Mouse (Mus musculus): ENCODE data around the gene Tyw5.

Tyw5 gene

GRCm38 (mm10) chr1:57377376-57378341 lies 29.2 kb downstream of the Tyw5 start, which contains the start of gene 1700066M21Rik:
Gene 1700066M21Rik (plus strand): TSS chr1:57377620.
- peak; percentile 93 for DNase-seq

- no peak for DNase-seq
Observed at GRCm38 (mm10) chr1:57376806-57377205, 30.1 kb downstream of the Tyw5 start.

GRCm38 (mm10) chr1:57375276-57375675 lies 31.6 kb downstream of the Tyw5 start:
- DNase-seq, result no peak

GRCm38 (mm10) chr1:57370451-57370850 lies 36.5 kb downstream of the Tyw5 start:
- no peak for DNase-seq

DNA sequence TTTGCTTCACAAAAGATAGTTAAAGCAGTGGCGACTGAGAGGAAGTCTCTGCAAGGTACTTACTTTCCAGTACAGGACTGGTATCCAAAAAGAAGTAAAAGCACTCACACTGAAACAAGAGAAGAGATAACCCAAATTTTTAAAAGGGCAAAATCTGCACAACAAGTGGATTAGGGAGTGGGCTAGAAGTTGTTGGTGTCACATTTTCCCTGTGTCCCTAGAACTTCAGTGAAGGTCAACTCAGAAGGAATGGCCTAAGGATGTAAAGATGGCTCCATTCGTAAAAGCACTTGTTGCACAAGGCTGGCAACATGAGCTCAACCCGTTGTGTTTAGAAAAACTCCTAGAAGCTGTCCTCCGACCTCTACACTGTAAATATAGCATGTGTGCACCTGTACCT lies 37.8 kb downstream of the Tyw5 start:
- no peak for DNase-seq

DNA sequence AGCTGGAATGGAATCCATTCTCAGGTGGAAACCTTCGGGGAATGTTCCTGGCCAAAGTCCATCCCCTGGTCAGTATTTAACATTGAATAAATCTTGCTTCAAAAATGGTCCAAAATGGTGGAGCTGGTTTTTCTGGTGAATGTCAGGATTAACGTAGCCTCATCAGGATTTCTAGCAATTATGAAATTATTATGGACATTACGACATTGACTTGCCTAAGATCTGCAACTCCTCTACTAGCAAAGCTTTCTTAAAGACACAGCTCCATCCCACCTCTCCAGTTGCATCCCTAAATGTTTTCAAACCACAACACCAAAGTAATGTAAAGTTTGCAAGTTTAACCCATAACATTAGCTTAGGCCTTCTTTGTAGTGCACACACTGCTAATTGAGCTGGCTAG lies 39.5 kb downstream of the Tyw5 start:
- DNase-seq, result no peak

- no peak for DNase-seq
Observed at GRCm38 (mm10) chr1:57358546-57358945, 48.4 kb downstream of the Tyw5 start.

DNA sequence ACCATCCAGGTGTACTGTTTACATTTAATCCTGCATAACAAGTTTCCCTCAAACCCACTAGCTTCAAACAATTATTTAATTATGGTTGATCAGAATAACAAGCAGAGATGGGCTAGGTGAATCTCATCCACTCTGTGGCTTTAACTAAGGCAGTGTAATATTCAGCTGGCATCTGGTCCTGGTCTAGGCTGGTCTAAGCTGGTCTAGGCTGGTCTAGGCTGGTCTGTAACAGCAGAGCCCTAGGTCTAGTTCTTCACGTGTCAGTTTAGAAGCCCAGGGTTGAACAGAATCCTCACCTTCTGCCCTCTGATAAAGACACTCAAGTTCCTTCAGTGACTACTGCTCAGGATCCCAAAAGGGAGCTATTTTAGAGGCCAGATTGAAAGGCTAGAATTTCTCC lies 55.0 kb downstream of the Tyw5 start:
- no peak for DNase-seq

DNA sequence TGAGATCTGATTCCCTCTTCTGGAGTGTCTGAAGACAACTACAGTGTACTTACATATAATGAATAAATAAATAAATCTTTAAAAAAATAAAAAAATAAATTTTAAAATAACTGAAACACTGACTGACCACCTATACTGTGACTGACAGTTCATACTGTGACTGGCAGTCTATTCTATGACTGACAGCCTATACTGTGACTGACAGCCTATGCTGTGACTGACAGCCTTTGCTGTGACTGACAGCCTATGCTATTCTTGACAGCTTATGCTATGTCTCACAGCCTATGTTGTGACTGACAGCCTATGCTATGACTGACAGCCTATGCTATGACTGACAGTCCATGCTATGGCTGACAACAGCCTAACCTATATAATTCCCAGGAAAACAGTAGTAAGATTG lies 59.4 kb downstream of the Tyw5 start:
- DNase-seq, result no peak

DNA sequence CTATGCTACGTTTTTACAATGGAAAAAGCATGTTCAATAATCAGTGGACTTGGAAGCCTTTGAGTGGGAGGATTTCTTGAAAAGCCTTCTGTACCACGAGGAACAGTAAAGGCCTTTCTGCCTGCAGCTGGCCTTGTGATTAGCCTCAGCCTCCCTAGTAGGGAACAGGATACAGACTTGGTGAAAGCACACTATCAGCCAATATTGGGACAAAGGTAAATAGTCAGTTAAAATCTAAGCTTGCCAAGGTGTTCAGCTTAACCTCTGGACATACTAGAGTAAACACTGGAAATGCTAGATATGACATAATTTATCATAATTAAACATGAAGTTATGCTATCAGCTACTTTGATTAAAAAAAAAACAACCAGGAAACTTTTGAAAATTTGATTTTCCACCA lies 65.7 kb downstream of the Tyw5 start:
- no peak for DNase-seq

- no peak for DNase-seq
Observed at GRCm38 (mm10) chr1:57339156-57339796, 67.6 kb downstream of the Tyw5 start.

Measured in cerebellum, adult 8-10 months (tissue).